Mouse (Mus musculus): ENCODE data around the gene Dot1l. TPM values are rescaled to one million over a fixed set of nuclear protein-coding genes. Genes with fewer than 3 reads are reported as not detected.

The Dot1l gene
- polyA plus RNA-seq, 1 experiment from 2014 or later: 27.3 TPM

GRCm38 (mm10) chr10:80766161-80766815, 11.3 kb downstream of the Dot1l start:
- ATAC-seq (ENCODE audit: low read depth): no peak
- H3K36me3 ChIP-seq (ENCODE audit: control insufficient read depth, insufficient read depth, low read length): peaks cover 36% of the 10 kb centered on the region
- no peak overlapping the region for H3K27ac ChIP-seq (ENCODE audit: low read depth, low read length)
- H3K9me3 ChIP-seq (ENCODE audit: control insufficient read depth, low read length): no peaks in the 10 kb centered on the region
- no peak overlapping the region for H3K9ac ChIP-seq (replicated peaks; ENCODE audit: low read depth, low read length)
- no peaks in the 10 kb centered on the region for H3K27me3 ChIP-seq (ENCODE audit: control insufficient read depth, insufficient read depth, low read length)
- H3K4me2 ChIP-seq (ENCODE audit: low read depth, low read length): no peak overlapping the region
- no peak overlapping the region for H3K4me3 ChIP-seq (ENCODE audit: low read depth, low read length)
- no peaks in the 10 kb centered on the region for H3K4me1 ChIP-seq (ENCODE audit: control insufficient read depth, insufficient read depth, low read length)
- WGBS: 91% methylated on average over 10 of the region's 10 CpGs

- no peaks in the 10 kb centered on the region for H3K9me3 ChIP-seq (ENCODE audit: control insufficient read depth, low read length)
- no peaks in the 10 kb centered on the region for H3K4me1 ChIP-seq (ENCODE audit: control insufficient read depth, insufficient read depth, low read length)
- no peak overlapping the region for H3K4me3 ChIP-seq (ENCODE audit: low read depth, low read length)
- H3K36me3 ChIP-seq (ENCODE audit: control insufficient read depth, insufficient read depth, low read length): peaks cover 57% of the 10 kb centered on the region
- 94% methylated on average over 6 of the region's 6 CpGs for WGBS
- H3K9ac ChIP-seq (replicated peaks; ENCODE audit: low read depth, low read length): no peak overlapping the region
- ATAC-seq (ENCODE audit: low read depth): no peak
- no peaks in the 10 kb centered on the region for H3K27me3 ChIP-seq (ENCODE audit: control insufficient read depth, insufficient read depth, low read length)
- no peak overlapping the region for H3K4me2 ChIP-seq (ENCODE audit: low read depth, low read length)
- H3K27ac ChIP-seq (ENCODE audit: low read depth, low read length): no peak overlapping the region
Observed at GRCm38 (mm10) chr10:80768365-80768764, 13.4 kb downstream of the Dot1l start.

- Histone ChIP-seq H3K4me3 (ENCODE audit: low read depth, low read length) (no peak overlapping the region), H3K36me3 (ENCODE audit: control insufficient read depth, insufficient read depth, low read length) (peaks cover 72% of the 10 kb centered on the region), H3K4me2 (ENCODE audit: low read depth, low read length) (no peak overlapping the region), H3K27ac (ENCODE audit: low read depth, low read length) (no peak overlapping the region), H3K9ac (replicated peaks; ENCODE audit: low read depth, low read length) (no peak overlapping the region), H3K4me1 (ENCODE audit: control insufficient read depth, insufficient read depth, low read length) (no peaks in the 10 kb centered on the region), H3K27me3 (ENCODE audit: control insufficient read depth, insufficient read depth, low read length) (no peaks in the 10 kb centered on the region), H3K9me3 (ENCODE audit: control insufficient read depth, low read length) (no peaks in the 10 kb centered on the region)
- 91% methylated on average over 5 of the region's 5 CpGs for WGBS
- no peak for ATAC-seq (ENCODE audit: low read depth)
Observed at GRCm38 (mm10) chr10:80773816-80774215, 18.8 kb downstream of the Dot1l start.

GRCm38 (mm10) chr10:80774549-80774948, 19.5 kb downstream of the Dot1l start:
- Histone ChIP-seq H3K4me2 (ENCODE audit: low read depth, low read length) (no peak overlapping the region), H3K4me3 (ENCODE audit: low read depth, low read length) (no peak overlapping the region), H3K4me1 (ENCODE audit: control insufficient read depth, insufficient read depth, low read length) (no peaks in the 10 kb centered on the region), H3K9ac (replicated peaks; ENCODE audit: low read depth, low read length) (no peak overlapping the region), H3K9me3 (ENCODE audit: control insufficient read depth, low read length) (no peaks in the 10 kb centered on the region), H3K27me3 (ENCODE audit: control insufficient read depth, insufficient read depth, low read length) (no peaks in the 10 kb centered on the region), H3K36me3 (ENCODE audit: control insufficient read depth, insufficient read depth, low read length) (peaks cover 69% of the 10 kb centered on the region), H3K27ac (ENCODE audit: low read depth, low read length) (no peak overlapping the region)
- peak; percentile 68 for ATAC-seq (ENCODE audit: low read depth)
- 77% methylated on average over 2 of the region's 2 CpGs for WGBS

- no peaks in the 10 kb centered on the region for H3K4me1 ChIP-seq (ENCODE audit: control insufficient read depth, insufficient read depth, low read length)
- peaks cover 71% of the 10 kb centered on the region for H3K36me3 ChIP-seq (ENCODE audit: control insufficient read depth, insufficient read depth, low read length)
- no peak for ATAC-seq (ENCODE audit: low read depth)
- H3K4me3 ChIP-seq (ENCODE audit: low read depth, low read length): no peak overlapping the region
- 95% methylated on average over 4 of the region's 4 CpGs for whole genome bisulfite sequencing
- no peaks in the 10 kb centered on the region for H3K27me3 ChIP-seq (ENCODE audit: control insufficient read depth, insufficient read depth, low read length)
- H3K4me2 ChIP-seq (ENCODE audit: low read depth, low read length): no peak overlapping the region
- H3K27ac ChIP-seq (ENCODE audit: low read depth, low read length): no peak overlapping the region
- H3K9me3 ChIP-seq (ENCODE audit: control insufficient read depth, low read length): no peaks in the 10 kb centered on the region
- no peak overlapping the region for H3K9ac ChIP-seq (replicated peaks; ENCODE audit: low read depth, low read length)
Observed at GRCm38 (mm10) chr10:80774981-80775380, 20.0 kb downstream of the Dot1l start.

- Histone ChIP-seq H3K27me3 (ENCODE audit: control insufficient read depth, insufficient read depth, low read length) (no peaks in the 10 kb centered on the region), H3K9ac (replicated peaks; ENCODE audit: low read depth, low read length) (no peak overlapping the region), H3K4me1 (ENCODE audit: control insufficient read depth, insufficient read depth, low read length) (no peaks in the 10 kb centered on the region), H3K4me3 (ENCODE audit: low read depth, low read length) (no peak overlapping the region), H3K9me3 (ENCODE audit: control insufficient read depth, low read length) (no peaks in the 10 kb centered on the region), H3K36me3 (ENCODE audit: control insufficient read depth, insufficient read depth, low read length) (peaks cover 75% of the 10 kb centered on the region), H3K27ac (ENCODE audit: low read depth, low read length) (no peak overlapping the region), H3K4me2 (ENCODE audit: low read depth, low read length) (no peak overlapping the region)
- WGBS: 86% methylated on average over 4 of the region's 4 CpGs
- ATAC-seq (ENCODE audit: low read depth): no peak
Observed at GRCm38 (mm10) chr10:80775731-80776130, 20.7 kb downstream of the Dot1l start.

GRCm38 (mm10) chr10:80776358-80776869, 21.4 kb downstream of the Dot1l start:
- Histone ChIP-seq H3K9me3 (ENCODE audit: control insufficient read depth, low read length) (no peaks in the 10 kb centered on the region), H3K36me3 (ENCODE audit: control insufficient read depth, insufficient read depth, low read length) (peaks cover 80% of the 10 kb centered on the region), H3K4me1 (ENCODE audit: control insufficient read depth, insufficient read depth, low read length) (no peaks in the 10 kb centered on the region), H3K9ac (replicated peaks; ENCODE audit: low read depth, low read length) (no peak overlapping the region), H3K27ac (ENCODE audit: low read depth, low read length) (no peak overlapping the region), H3K27me3 (ENCODE audit: control insufficient read depth, insufficient read depth, low read length) (no peaks in the 10 kb centered on the region), H3K4me3 (ENCODE audit: low read depth, low read length) (no peak overlapping the region), H3K4me2 (ENCODE audit: low read depth, low read length) (no peak overlapping the region)
- ATAC-seq (ENCODE audit: low read depth): no peak
- 90% methylated on average over 6 of the region's 6 CpGs for WGBS

GRCm38 (mm10) chr10:80777123-80777522, 22.1 kb downstream of the Dot1l start:
- Histone ChIP-seq H3K9ac (replicated peaks; ENCODE audit: low read depth, low read length) (no peak overlapping the region), H3K36me3 (ENCODE audit: control insufficient read depth, insufficient read depth, low read length) (peaks cover 78% of the 10 kb centered on the region), H3K27ac (ENCODE audit: low read depth, low read length) (no peak overlapping the region), H3K4me1 (ENCODE audit: control insufficient read depth, insufficient read depth, low read length) (no peaks in the 10 kb centered on the region), H3K9me3 (ENCODE audit: control insufficient read depth, low read length) (no peaks in the 10 kb centered on the region), H3K4me2 (ENCODE audit: low read depth, low read length) (no peak overlapping the region), H3K27me3 (ENCODE audit: control insufficient read depth, insufficient read depth, low read length) (no peaks in the 10 kb centered on the region), H3K4me3 (ENCODE audit: low read depth, low read length) (no peak overlapping the region)
- 92% methylated on average over 5 of the region's 5 CpGs for WGBS
- no peak for ATAC-seq (ENCODE audit: low read depth)

- no peaks in the 10 kb centered on the region for H3K9me3 ChIP-seq (ENCODE audit: control insufficient read depth, low read length)
- H3K9ac ChIP-seq (replicated peaks; ENCODE audit: low read depth, low read length): no peak overlapping the region
- H3K4me3 ChIP-seq (ENCODE audit: low read depth, low read length): no peak overlapping the region
- H3K4me2 ChIP-seq (ENCODE audit: low read depth, low read length): no peak overlapping the region
- H3K36me3 ChIP-seq (ENCODE audit: control insufficient read depth, insufficient read depth, low read length): peaks cover 78% of the 10 kb centered on the region
- ATAC-seq (ENCODE audit: low read depth): no peak
- no peak overlapping the region for H3K27ac ChIP-seq (ENCODE audit: low read depth, low read length)
- no peaks in the 10 kb centered on the region for H3K4me1 ChIP-seq (ENCODE audit: control insufficient read depth, insufficient read depth, low read length)
- H3K27me3 ChIP-seq (ENCODE audit: control insufficient read depth, insufficient read depth, low read length): no peaks in the 10 kb centered on the region
Observed at GRCm38 (mm10) chr10:80779565-80779964, 24.6 kb downstream of the Dot1l start.
